Mouse (Mus musculus): ENCODE measurements around the gene Slc9a4. TPM values are rescaled to one million over a fixed set of nuclear protein-coding genes. Genes with fewer than 3 reads are reported as not detected.

Slc9a4 gene
- total and polyA plus RNA-seq, 2 experiments from 2014 or later = 0.05 to 0.12 TPM

DNA sequence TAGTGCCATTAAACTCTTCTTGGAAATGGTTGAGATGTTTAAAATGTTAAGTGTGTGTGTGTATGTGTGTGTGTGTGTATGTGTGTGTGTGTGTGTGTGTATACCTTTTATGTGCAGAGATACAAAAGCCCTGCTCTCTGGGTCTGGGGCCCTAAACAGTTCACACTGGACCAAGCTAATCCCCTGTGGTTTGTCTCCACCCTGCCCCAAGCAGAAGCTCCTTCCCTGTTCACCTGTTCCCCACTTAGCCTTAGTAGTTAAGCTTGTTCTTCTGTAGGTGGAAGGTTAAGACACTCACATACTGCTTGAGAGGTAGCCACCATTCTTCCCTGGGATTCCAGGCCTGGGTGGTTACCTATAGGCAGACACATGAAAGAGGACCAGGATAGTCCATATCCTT is 47.1 kb downstream of the Slc9a4 start:
- H3K27ac ChIP-seq (ENCODE audit: low read depth, low read length) = no peak overlapping the region
- H3K4me1 ChIP-seq (ENCODE audit: insufficient read depth, low read length) = no peaks in the 10 kb centered on the region

DNA sequence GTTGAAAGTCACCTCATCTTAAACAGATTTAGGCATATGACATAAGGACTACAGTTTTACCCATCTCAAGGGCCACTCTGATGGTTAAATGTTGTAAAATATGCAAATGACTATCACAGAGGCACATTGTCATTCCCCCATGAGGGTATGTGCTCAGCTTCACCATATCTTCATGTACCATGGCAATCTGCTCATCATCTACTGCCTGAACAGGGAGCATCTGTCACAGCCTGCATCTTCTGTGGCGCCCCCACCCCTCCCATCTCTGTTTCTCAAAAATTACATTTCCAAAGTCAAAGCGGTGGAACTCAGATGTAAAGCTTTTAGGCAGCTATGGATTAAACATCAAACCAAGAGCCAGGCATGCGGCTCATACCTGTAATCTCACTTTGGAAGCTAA is 48.6 kb downstream of the Slc9a4 start:
- WGBS = 91% methylated on average over 3 of the region's 3 CpGs
- no peaks in the 10 kb centered on the region for H3K27me3 ChIP-seq (ENCODE audit: insufficient read depth, low read length)
- no peak overlapping the region for H3K27ac ChIP-seq (ENCODE audit: low read depth, low read length)
- H3K9ac ChIP-seq (replicated peaks; ENCODE audit: low read length, poor library complexity, severe bottlenecking) = no peak overlapping the region
- H3K4me3 ChIP-seq (ENCODE audit: low read depth, low read length) = no peak overlapping the region
- H3K9me3 ChIP-seq (ENCODE audit: low read length) = no peaks in the 10 kb centered on the region
- no peaks in the 10 kb centered on the region for H3K36me3 ChIP-seq (ENCODE audit: insufficient read depth, low read length)
- no peaks in the 10 kb centered on the region for H3K4me1 ChIP-seq (ENCODE audit: insufficient read depth, low read length)
- no peak for TF ChIP-seq CTCF (IDR thresholded peaks at IDR 0.05)
- no peak for ATAC-seq (ENCODE audit: low FRiP score)
- DNase-seq (ENCODE audit: low spot score) = no peak
- no peak overlapping the region for H3K4me2 ChIP-seq (ENCODE audit: low read depth, low read length, poor library complexity, severe bottlenecking)

More for the DNA sequence above, 47.1 kb downstream of the Slc9a4 start:
- Histone ChIP-seq H3K36me3 (ENCODE audit: insufficient read depth, low read length) (no peaks in the 10 kb centered on the region), H3K9me3 (ENCODE audit: low read length) (no peaks in the 10 kb centered on the region), H3K4me2 (ENCODE audit: low read depth, low read length, poor library complexity, severe bottlenecking) (no peak overlapping the region), H3K27me3 (ENCODE audit: insufficient read depth, low read length) (no peaks in the 10 kb centered on the region), H3K4me3 (ENCODE audit: low read depth, low read length) (no peak overlapping the region), H3K9ac (replicated peaks; ENCODE audit: low read length, poor library complexity, severe bottlenecking) (no peak overlapping the region)
- DNase-seq (ENCODE audit: low spot score) (no peak), ATAC-seq (ENCODE audit: low FRiP score) (no peak)
- TF ChIP-seq CTCF (IDR thresholded peaks at IDR 0.05) = no peak

DNA sequence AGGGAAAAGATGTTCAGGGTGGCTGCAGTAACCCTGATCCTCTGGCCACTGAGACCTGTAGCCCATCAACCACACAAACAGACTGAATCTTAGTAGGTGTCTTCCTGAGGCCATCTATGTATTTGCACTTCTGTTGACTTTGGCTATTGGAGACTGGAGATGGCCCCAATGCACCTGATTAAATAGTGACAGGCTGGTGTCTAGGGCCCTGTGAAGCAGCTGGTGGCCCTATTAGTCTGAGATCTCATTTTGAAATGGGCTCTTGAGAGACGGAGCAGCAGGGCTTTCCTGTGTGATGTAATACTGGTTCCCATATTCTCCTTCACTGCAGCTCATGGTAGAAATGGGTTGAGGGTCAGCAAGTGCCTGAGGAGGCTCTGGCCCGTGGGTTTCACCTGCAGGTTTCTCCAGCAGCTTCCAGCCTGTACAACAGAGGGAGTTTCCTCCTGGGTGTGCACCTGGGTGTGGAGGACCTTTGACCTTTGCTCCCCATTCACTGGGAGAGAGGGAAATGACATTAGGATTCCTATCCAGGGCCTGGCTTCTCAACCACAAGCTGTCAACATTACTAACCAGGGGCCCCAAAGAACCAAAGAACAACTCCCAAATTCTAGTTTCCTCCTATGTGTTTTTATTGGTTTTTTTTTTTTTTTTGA is 52.7 kb downstream of the Slc9a4 start:
- no peaks in the 10 kb centered on the region for H3K4me1 ChIP-seq (ENCODE audit: insufficient read depth, low read length)
- H3K4me2 ChIP-seq (ENCODE audit: low read depth, low read length, poor library complexity, severe bottlenecking) = no peak overlapping the region
- DNase-seq (ENCODE audit: low spot score) = no peak
- TF ChIP-seq CTCF (IDR thresholded peaks at IDR 0.05) = no peak
- H3K27me3 ChIP-seq (ENCODE audit: insufficient read depth, low read length) = no peaks in the 10 kb centered on the region
- no peak overlapping the region for H3K27ac ChIP-seq (ENCODE audit: low read depth, low read length)
- no peak overlapping the region for H3K4me3 ChIP-seq (ENCODE audit: low read depth, low read length)
- WGBS = 42% methylated on average over 2 of the region's 2 CpGs
- no peak for ATAC-seq (ENCODE audit: low FRiP score)
- H3K9ac ChIP-seq (replicated peaks; ENCODE audit: low read length, poor library complexity, severe bottlenecking) = no peak overlapping the region
- no peaks in the 10 kb centered on the region for H3K9me3 ChIP-seq (ENCODE audit: low read length)
- no peaks in the 10 kb centered on the region for H3K36me3 ChIP-seq (ENCODE audit: insufficient read depth, low read length)

DNA sequence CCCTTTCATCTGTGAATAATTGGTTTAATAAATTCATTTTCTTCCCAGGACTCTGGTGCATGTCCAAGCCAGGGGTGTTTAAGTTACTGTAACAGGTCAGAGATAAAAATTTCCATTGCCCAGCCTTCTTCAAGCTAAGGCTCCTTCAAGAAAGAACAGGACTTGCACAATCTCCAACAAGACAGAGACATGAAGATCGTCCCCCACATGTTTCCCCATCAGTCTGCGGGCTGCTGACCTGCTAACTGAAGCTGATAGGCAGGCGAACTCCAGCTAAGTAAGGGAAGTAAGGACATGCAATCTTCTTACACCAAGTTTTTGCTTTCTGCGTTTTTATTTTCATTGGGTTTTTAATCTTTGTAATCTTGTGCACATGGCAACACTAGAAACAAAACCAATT is 54.7 kb downstream of the Slc9a4 start:
- Histone ChIP-seq H3K27ac (ENCODE audit: low read depth, low read length) (no peak overlapping the region), H3K27me3 (ENCODE audit: insufficient read depth, low read length) (no peaks in the 10 kb centered on the region), H3K4me3 (ENCODE audit: low read depth, low read length) (no peak overlapping the region), H3K36me3 (ENCODE audit: insufficient read depth, low read length) (no peaks in the 10 kb centered on the region), H3K4me1 (ENCODE audit: insufficient read depth, low read length) (no peaks in the 10 kb centered on the region), H3K9ac (replicated peaks; ENCODE audit: low read length, poor library complexity, severe bottlenecking) (no peak overlapping the region), H3K9me3 (ENCODE audit: low read length) (no peaks in the 10 kb centered on the region), H3K4me2 (ENCODE audit: low read depth, low read length, poor library complexity, severe bottlenecking) (no peak overlapping the region)
- 70% methylated on average over 4 of the region's 4 CpGs for WGBS
- no peak for TF ChIP-seq CTCF (IDR thresholded peaks at IDR 0.05)
- no peak for DNase-seq (ENCODE audit: low spot score)
- ATAC-seq (ENCODE audit: low FRiP score) = no peak

DNA sequence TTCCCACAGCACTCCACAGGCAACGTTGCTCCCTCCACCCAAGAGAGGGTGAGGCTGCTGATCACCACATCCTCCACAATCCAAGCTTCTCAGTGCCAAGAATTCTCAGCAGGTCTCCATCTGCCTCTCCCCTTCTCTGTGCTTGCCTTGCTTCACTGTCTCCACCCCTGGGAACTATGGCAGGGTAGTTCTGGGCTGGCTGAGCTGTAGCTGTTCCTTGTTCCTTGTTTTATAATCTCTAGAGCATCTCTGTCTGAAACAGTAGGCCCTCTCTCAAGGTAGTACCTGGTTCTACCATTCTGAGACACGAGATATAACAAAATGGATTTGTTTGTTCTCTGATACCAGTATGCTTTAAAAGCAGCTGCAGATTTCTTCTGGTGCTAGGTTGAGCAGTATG is 68.4 kb downstream of the Slc9a4 start:
- Histone ChIP-seq H3K4me2 (ENCODE audit: low read depth, low read length, poor library complexity, severe bottlenecking) (no peak overlapping the region), H3K27me3 (ENCODE audit: insufficient read depth, low read length) (no peaks in the 10 kb centered on the region), H3K9me3 (ENCODE audit: low read length) (no peaks in the 10 kb centered on the region), H3K27ac (ENCODE audit: low read depth, low read length) (no peak overlapping the region), H3K4me3 (ENCODE audit: low read depth, low read length) (no peak overlapping the region), H3K4me1 (ENCODE audit: insufficient read depth, low read length) (no peaks in the 10 kb centered on the region), H3K9ac (replicated peaks; ENCODE audit: low read length, poor library complexity, severe bottlenecking) (no peak overlapping the region), H3K36me3 (ENCODE audit: insufficient read depth, low read length) (no peaks in the 10 kb centered on the region)
- ATAC-seq (ENCODE audit: low FRiP score) (no peak), DNase-seq (ENCODE audit: low spot score) (no peak)
- no peak for TF ChIP-seq CTCF (IDR thresholded peaks at IDR 0.05)
- 72% methylated on average over 2 of the region's 2 CpGs for WGBS

DNA sequence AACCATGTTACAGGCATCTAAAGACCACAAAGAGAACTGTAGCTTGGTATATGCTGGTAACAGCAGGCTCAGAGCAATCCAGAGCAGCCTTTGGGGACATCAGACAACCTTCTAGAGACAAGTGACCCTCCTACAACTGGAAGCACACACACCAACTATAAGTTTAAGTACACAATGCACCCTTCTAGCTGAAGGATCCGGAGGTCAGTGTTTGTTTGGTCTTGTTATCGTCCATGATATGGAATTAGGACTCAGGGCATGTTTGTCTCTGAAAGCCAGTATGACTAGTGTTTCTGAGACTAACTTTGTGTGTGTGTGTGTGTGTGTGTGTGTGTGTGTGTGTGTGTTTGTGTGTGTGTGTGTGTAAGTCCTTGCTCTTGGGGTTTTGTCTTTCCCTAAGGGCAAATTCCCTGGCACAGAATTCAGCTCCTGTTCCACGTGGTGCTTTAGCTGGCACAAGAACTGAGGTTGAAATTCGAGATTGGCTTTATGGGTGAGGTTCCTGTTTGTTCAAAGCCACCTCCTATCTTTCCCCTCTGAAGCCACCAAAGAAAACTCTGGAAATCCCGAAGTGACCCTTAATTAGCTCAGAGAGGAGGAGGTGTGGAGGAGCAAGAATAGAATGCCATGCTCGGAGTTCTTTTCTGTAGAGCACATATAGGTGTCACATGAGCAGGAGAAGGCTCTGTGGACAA is 71.1 kb downstream of the Slc9a4 start:
- H3K36me3 ChIP-seq (ENCODE audit: insufficient read depth, low read length) = no peaks in the 10 kb centered on the region
- H3K27ac ChIP-seq (ENCODE audit: low read depth, low read length) = no peak overlapping the region
- H3K27me3 ChIP-seq (ENCODE audit: insufficient read depth, low read length) = no peaks in the 10 kb centered on the region
- no peaks in the 10 kb centered on the region for H3K9me3 ChIP-seq (ENCODE audit: low read length)
- no peaks in the 10 kb centered on the region for H3K4me1 ChIP-seq (ENCODE audit: insufficient read depth, low read length)
- ATAC-seq (ENCODE audit: low FRiP score) = no peak
- no peak overlapping the region for H3K9ac ChIP-seq (replicated peaks; ENCODE audit: low read length, poor library complexity, severe bottlenecking)
- H3K4me2 ChIP-seq (ENCODE audit: low read depth, low read length, poor library complexity, severe bottlenecking) = no peak overlapping the region
- 72% methylated on average over 6 of the region's 6 CpGs for WGBS
- H3K4me3 ChIP-seq (ENCODE audit: low read depth, low read length) = no peak overlapping the region
- TF ChIP-seq CTCF (IDR thresholded peaks at IDR 0.05) = no peak
- no peak for DNase-seq (ENCODE audit: low spot score)
